Mouse (Mus musculus) MEL (cell line): Measurements from ENCODE around the gene 4931414P19Rik.

Experiments
- CHD1 ChIP-seq: IDR thresholded peaks from 2 replicates; pipeline ENCODE4 v1.6.1; 2012; ENCODE audit warnings: low read depth, mild to moderate bottlenecking, inconsistent platforms, low read length, improper control_type of control experiment
- CTCF ChIP-seq, 3 experiments: IDR thresholded peaks in 2 of 3; conservative IDR thresholded peaks in 1 of 3; 2 replicates each; pipeline ENCODE4 v1.5.1; 2011 to 2012; ENCODE audit warnings: low read length in 3 of 3, low read depth in 2 of 3, mild to moderate bottlenecking in 2 of 3, improper control_type of control experiment in 1 of 3, inconsistent platforms in 1 of 3, mixed read lengths in 1 of 3, moderate library complexity in 1 of 3; ENCODE audit not compliant: control insufficient read depth in 1 of 3, insufficient read depth in 1 of 3, poor library complexity in 1 of 3, severe bottlenecking in 1 of 3
- EP300 ChIP-seq, 2 experiments: IDR thresholded peaks; 2 replicates each; pipeline ENCODE4 v1.6.1; 2011; ENCODE audit warnings: improper control_type of control experiment in 2 of 2, low read length in 2 of 2, low read depth in 1 of 2, mild to moderate bottlenecking in 1 of 2
- GATA1 ChIP-seq: IDR thresholded peaks from 2 replicates; pipeline ENCODE4 v1.6.1; 2011; ENCODE audit warnings: low read depth, low read length, improper control_type of control experiment
- JUND ChIP-seq: IDR thresholded peaks from 2 replicates; pipeline ENCODE4 v1.6.1; 2011; ENCODE audit warnings: low read depth, mild to moderate bottlenecking, improper control_type of control experiment, low read length
- MAFK ChIP-seq: IDR thresholded peaks from 2 replicates; pipeline ENCODE4 v1.6.1; 2011; ENCODE audit warnings: low read depth, mild to moderate bottlenecking, low read length, improper control_type of control experiment, borderline replicate concordance
- MAX ChIP-seq: IDR thresholded peaks from 2 replicates; pipeline ENCODE4 v1.6.1; 2011; ENCODE audit warnings: low read length, improper control_type of control experiment
- MYC ChIP-seq: IDR thresholded peaks from 2 replicates; pipeline ENCODE4 v1.6.1; 2011; ENCODE audit warnings: low read depth, mild to moderate bottlenecking, low read length, improper control_type of control experiment, moderate library complexity
- POLR2A ChIP-seq, 2 experiments: IDR thresholded peaks; 2 replicates each; pipeline ENCODE4 v1.6.1; 2011 to 2012; ENCODE audit warnings: low read length in 2 of 2, mild to moderate bottlenecking in 2 of 2, control low read depth in 1 of 2, improper control_type of control experiment in 1 of 2, low read depth in 1 of 2, moderate library complexity in 1 of 2; ENCODE audit not compliant: control insufficient read depth in 1 of 2, insufficient read depth in 1 of 2, poor library complexity in 1 of 2
- POLR2AphosphoS5 ChIP-seq: IDR thresholded peaks from 2 replicates; pipeline ENCODE4 v1.6.1; 2012; ENCODE audit warnings: low read depth, borderline replicate concordance, mild to moderate bottlenecking, inconsistent platforms, low read length, moderate library complexity, mixed read lengths
- ZMIZ1 ChIP-seq: IDR thresholded peaks from 2 replicates; pipeline ENCODE4 v1.6.1; 2012; ENCODE audit warnings: low read depth, mild to moderate bottlenecking, inconsistent platforms, low read length, improper control_type of control experiment, moderate library complexity

DNA sequence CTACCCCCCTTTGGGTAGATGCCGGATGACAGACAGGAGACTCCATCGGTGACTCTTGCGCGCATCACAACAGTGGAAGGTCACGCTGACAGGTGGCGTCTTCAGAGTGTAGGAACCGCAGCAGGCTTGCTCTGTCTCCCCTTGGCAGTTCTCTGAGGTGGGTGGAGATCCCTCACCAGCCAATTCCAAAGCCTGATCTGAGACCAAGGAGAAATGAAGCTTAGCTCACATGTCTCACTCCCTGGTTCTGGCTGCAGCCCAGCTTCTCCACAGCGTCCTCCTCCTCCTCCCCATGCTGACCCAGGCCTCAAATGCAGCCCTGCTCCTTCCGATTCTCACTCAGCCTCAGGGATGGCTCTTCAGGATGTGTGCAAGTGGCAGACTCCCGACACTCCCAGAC, 19.2 kb upstream of the 4931414P19Rik start:
- TF ChIP-seq JUND, result no peak
- no peak for TF ChIP-seq GATA1
- TF ChIP-seq CTCF (IDR thresholded peaks at IDR 0.05 in 2 of 3, conservative IDR thresholded peaks at IDR 0.05 in 1 of 3; ENCODE audit: control insufficient read depth in 1 of 3, insufficient read depth in 1 of 3, low read depth in 2 of 3, low read length in 3 of 3, poor library complexity in 1 of 3, severe bottlenecking in 1 of 3), result no peak
- no peak for TF ChIP-seq ZMIZ1
- no peak for TF ChIP-seq EP300 (IDR thresholded peaks at IDR 0.05; ENCODE audit: low read depth in 1 of 2, low read length in 2 of 2)
- TF ChIP-seq POLR2A (IDR thresholded peaks at IDR 0.05; ENCODE audit: control insufficient read depth in 1 of 2, insufficient read depth in 1 of 2, low read depth in 1 of 2, low read length in 2 of 2, poor library complexity in 1 of 2), result no peak
- TF ChIP-seq MAX, result no peak
- no peak for TF ChIP-seq MYC
- TF ChIP-seq CHD1, result no peak
- no peak for TF ChIP-seq MAFK
- no peak for TF ChIP-seq POLR2AphosphoS5
